Mouse (Mus musculus) hindlimb bud, embryonic 11.5 days (tissue): Measurements from ENCODE around the gene Melk.

Experiments used
- DNase-seq: peaks from one replicate; pipeline ENCODE4 v3.0.0-alpha.2; 2012; ENCODE audit warnings: low read depth, low spot score; ENCODE audit errors: extremely low spot score

Melk gene

DNA sequence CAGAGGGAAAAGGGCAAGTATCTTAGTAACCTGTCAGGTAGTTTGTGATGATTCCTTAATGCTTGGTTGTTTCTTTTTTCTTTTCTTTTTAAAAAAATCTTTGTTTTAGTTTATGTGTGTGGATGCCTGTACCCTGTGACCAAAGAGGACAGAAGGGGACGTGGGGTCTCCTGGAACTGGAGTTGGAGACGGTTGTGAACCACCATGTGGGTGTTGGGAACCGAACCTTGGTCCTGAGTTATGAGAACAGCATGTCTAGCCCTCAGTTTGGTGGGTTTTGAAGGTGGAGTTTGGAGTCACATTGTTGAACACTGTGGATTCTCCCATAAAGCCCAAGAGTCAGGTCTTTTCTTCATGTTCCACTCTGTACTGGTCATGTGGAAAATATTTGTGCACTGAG lies 26.0 kb downstream of the Melk start:
- DNase-seq = no peak

DNA sequence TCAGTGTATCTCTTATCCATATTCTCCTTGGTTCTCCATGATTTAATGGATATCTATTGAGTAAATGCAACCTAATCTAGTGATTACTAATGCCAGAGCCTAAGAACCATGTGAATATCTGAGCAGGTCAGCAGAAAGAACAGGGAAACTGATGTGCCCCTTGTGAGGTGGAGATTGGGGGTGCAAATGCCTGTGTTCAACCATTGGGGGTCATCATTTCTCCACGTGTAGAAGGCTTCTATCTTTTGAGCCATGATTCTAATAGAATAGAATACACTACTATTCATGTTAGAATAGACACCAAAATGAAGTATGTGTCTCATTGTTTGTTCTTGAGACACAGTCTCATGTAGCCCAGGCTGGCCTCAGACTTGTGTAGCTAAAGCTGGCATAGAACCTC lies 27.3 kb downstream of the Melk start:
- no peak for DNase-seq

DNA sequence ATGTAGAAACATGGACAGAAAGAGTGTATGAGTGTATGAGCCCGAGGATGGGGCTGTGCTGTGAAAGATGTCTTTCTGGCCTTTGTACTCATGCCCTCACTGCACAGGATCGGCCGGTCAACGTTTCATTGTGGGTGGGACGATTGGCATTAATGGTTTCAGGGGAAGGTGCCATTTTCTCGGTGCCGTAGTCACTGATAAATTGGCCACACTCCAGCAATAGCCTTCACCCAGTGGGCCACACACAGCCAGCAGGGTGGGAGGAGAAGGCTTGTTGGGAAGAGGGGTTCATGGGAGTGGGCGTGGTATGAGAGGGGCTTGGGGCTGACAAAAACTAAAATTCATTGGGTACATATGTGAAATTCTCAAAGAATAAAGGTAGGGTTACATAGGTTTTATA lies 34.3 kb downstream of the Melk start:
- no peak for DNase-seq

DNA sequence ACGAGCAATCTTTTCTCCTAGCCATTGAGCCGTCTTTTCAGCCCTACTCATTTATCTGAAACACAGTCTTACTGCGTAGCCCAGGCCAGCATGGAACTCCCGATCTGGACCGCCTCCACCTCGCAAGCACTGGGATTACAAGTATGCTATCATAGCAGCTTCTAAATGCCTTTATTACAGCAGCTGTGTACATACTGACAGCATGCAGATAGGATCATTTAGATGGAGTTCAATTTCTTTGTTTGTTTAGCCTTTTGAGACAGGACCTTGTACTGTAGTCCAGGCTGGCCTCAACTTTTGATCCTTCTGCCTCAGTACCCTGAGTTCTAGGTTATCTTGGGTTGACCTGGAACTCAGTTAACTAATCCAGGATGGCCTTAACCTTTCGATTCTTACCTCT lies 61.0 kb downstream of the Melk start:
- DNase-seq = no peak

DNA sequence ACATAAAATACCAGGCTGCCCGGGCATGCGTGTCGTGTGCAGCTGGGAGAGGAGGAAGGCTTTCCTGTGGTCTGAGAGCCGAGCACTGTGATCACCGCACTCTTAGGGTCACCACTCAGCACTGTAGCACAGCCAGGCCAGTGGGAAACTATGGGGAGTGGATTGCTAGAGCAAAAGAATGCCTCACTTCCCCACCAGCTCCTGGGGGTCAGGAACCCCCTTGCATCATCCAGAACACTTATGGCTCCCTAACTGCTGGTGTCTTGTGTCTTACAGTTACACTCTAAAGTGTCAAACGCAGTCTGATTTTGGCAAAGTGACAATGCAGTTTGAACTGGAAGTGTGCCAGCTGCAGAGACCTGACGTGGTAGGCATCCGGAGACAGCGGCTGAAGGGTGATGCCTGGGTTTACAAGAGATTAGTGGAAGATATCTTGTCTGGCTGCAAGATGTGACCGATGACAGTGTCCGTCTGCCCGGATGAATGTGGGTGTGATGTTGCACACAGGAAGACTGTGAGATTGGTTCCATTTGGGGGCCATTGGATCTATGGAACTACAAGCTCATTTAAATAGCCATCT lies 62.8 kb downstream of the Melk start:
- DNase-seq = no peak

DNA sequence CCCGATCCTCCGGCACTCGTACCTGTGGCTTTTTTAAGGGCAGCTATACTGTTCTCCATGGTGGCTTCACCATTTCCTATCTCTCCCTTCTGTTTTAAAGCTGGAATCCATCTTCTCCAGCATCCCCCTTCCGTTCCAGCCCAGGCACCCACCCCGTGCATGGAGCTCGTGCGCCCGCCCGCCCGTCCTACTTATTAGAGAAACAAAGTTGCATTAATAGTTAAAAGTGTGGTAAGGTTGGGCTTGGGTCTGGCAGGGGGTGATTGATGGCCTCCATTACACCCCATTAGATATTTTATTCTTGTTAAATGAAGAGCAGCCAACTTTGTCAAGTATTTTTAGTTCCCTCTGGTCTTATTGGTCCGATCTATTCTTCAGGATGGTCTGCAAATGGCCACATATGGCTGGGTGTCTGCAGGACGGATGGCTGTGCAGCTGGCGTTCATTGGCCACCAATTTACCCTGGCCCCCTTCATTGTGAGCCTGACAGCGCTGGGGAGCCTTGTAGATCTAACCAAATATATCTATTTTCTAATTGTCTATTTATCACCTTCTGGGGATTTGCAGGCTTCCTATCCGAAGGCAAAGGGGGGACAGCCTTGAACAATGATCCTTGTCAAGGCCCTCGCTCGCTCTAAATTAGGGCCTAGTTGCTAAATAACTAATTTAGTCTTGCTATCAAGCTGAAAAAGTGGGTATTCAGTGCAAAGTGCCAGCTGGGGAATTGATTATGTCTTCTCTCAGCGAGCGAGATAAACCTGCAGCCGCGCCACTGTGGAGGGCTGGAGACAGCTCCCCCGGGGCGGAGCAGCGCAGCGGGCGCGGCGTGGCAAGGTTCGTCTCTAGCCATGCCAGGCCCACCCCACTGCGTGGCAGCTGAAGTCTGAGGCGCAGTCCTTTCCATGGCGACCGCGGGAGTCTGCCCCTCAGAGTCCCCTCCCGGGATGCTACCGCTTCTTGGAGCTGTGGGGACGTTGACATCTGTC lies 91.8 kb downstream of the Melk start:
- DNase-seq = no peak

DNA sequence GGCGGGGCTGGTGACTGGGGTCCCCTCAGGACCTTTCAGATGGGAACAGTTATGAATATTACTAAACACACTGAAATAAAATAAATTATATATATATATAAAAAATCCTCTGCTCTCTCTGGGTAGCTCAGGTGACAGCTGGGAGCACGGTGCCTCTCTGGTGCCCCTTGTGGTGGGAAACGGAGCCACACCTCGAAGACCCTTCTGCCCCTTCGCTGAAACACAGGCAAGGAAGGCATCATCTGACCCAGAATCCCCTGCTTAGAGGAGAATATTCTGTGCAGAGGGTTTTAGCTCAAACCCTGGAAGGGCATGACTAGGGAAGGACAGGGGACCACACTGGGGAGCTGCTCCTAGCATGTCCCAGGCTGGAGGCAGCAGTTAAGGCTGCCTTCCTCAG lies 101.9 kb downstream of the Melk start:
- DNase-seq = no peak

DNA sequence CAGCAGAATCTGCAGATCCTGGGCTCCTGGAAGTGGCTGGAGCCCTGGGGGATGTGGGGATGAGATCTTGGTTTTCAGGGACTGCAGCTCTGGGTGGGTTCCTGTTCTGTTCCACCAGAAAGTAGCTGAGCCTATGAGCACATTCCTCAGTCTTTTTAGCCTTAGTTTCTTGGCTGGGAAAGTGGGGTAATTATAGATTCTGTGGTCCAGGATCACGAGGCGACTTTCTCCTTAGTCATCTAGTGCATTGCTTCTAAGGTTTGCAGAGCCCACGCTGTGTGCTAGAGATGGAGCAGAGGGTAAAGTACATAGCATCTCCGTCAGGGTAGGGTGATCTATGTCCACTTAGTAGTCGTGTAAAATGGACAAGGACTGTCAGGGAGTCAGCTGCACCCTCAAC lies 103.8 kb downstream of the Melk start:
- no peak for DNase-seq
